ENCODE assay signal across 20 mouse cellular contexts in genomic region chr4:127576521-127576920, GRCm38 (mm10).
A peak's percentile ranks its signal among the peaks of the same experiment; 100 is the strongest.
DNase-seq lines count a peak whose midpoint lies in the region; ATAC-seq and TF ChIP-seq lines count a peak whose summit lies in the region.
"Had no signal": no experiment of that assay in that cellular context is flagged by ENCODE, and none has a peak within 500 bp of the region (broad histone marks: within the 10 kb centered on the region; RNA-seq: fewer than 3 reads in every experiment).

No protein-coding gene starts in this region.

- H3K27ac ChIP-seq in layer of hippocampus, adult 2 months, result 0 out of 2 replicates have a peak overlapping the region, but pooled peaks have one; percentile 5
- H3K27ac ChIP-seq: forebrain, embryonic 13.5 days; limb, embryonic 12.5 days; liver, embryonic 12.5 days; midbrain, embryonic 15.5 days had no signal

- TF ChIP-seq CTCF in brain, embryonic 14.5 days (IDR thresholded peaks at IDR 0.05; ENCODE audit: borderline replicate concordance, extremely low read depth, insufficient read depth, insufficient read length), result no peak
- no peak for TF ChIP-seq CTCF in layer of hippocampus, adult 2 months (conservative IDR thresholded peaks at IDR 0.05)

- no peak overlapping the region for H3K4me3 ChIP-seq in layer of hippocampus, adult 2 months
- H3K4me3 ChIP-seq: forebrain, embryonic 13.5 days; limb, embryonic 12.5 days; liver, embryonic 12.5 days; midbrain, embryonic 15.5 days; myocyte had no signal

- DNase-seq in frontal cortex, adult 2 months (ENCODE audit: extremely low spot score in 1 of 2, low spot score in 1 of 2), result peak; percentile 35 to 73
- DNase-seq in frontal cortex, postnatal 25 days (ENCODE audit: low spot score in 2 of 2), result no peak
- peak; percentile 80 for DNase-seq in brain, adult 2 months (ENCODE audit: low read depth, low spot score)
- peak; percentile 55 for DNase-seq in brain, embryonic 14.5 days (ENCODE audit: low read depth)
- peak; percentile 59 to 83 for DNase-seq in layer of hippocampus, adult 2 months (ENCODE audit: low spot score in 2 of 2)
- no peak for DNase-seq in embryo, embryonic 10.5 days (ENCODE audit: low spot score)
- DNase-seq: adrenal gland, adult 2 months; heart, postnatal 10 days; kidney, adult 2 months; kidney, postnatal 25 days; lung, adult 2 months; spleen, adult 18-20 months; thymus, postnatal 36 days had no signal

- TF ChIP-seq POLR2A in brain, embryonic 14.5 days (IDR thresholded peaks at IDR 0.05; ENCODE audit: borderline replicate concordance, extremely low read depth, insufficient read depth, insufficient read length, poor library complexity, severe bottlenecking), result no peak

- no peak for ATAC-seq in erythroid progenitor cell, adult 5-6 weeks (replicated peaks; ENCODE audit: low FRiP score, poor library complexity, severe bottlenecking)
- ATAC-seq: forebrain, embryonic 13.5 days; inflammation-experienced regulatory T-cells, adult 6 months; liver, embryonic 12.5 days; midbrain, embryonic 15.5 days had no signal

Comparison
In these comparisons a context has a peak if more than half of its experiments do, and no peak if none do; other contexts are left out.
1. DNase-seq: peak in frontal cortex, adult 2 months (2 of 2), brain, adult 2 months (single experiment), brain, embryonic 14.5 days (single experiment) and layer of hippocampus, adult 2 months (2 of 2); none in frontal cortex, postnatal 25 days (0 of 2) and embryo, embryonic 10.5 days (single experiment).